Mouse (Mus musculus) forebrain, embryonic 14.5 days (tissue): ENCODE results near the gene Fam167b. TPM values are rescaled to one million over a fixed set of nuclear protein-coding genes. Genes with fewer than 3 reads are reported as not detected.
A peak's percentile ranks its signal among the peaks of the same experiment; 100 is the strongest.

Source experiments
- ATAC-seq: fragments of 200-750 bp; cut with Nextera tagmentation; 2 replicates; pipeline ENCODE4 v1.8.0; 2017; ENCODE audit warnings: mild to moderate bottlenecking, moderate library complexity
- DNase-seq: peaks from one replicate; pipeline ENCODE4 v3.0.0-alpha.2; 2015; ENCODE audit warnings: low spot score
- H3K27ac ChIP-seq: fragments of 300-500 bp; sonication (generic); 2 replicates; pipeline ENCODE4 v1.5.1; 2014; ENCODE audit warnings: low read depth, mild to moderate bottlenecking, control low read depth, low read length, moderate library complexity
- H3K27me3 ChIP-seq: fragments of 300-500 bp; sonication (generic); replicated peaks from 2 replicates; pipeline ENCODE4 v1.6.1; 2014; ENCODE audit warnings: low read length, control low read depth, mixed read lengths; ENCODE audit not compliant: control insufficient read depth, insufficient read depth
- H3K36me3 ChIP-seq: fragments of 300-500 bp; sonication (generic); 2 replicates; pipeline ENCODE4 v1.6.1; 2014; ENCODE audit warnings: low read length, control low read depth; ENCODE audit not compliant: control insufficient read depth, insufficient read depth
- H3K4me1 ChIP-seq: fragments of 300-500 bp; sonication (generic); 2 replicates; pipeline ENCODE4 v1.6.1; 2014; ENCODE audit warnings: antibody characterized with exemption, low read length, control low read depth; ENCODE audit not compliant: control insufficient read depth, insufficient read depth
- H3K4me2 ChIP-seq: fragments of 300-500 bp; sonication (generic); 2 replicates; pipeline ENCODE4 v1.6.1; 2014; ENCODE audit warnings: mild to moderate bottlenecking, control low read depth, low read length
- H3K4me3 ChIP-seq: fragments of 300-500 bp; sonication (generic); 2 replicates; pipeline ENCODE4 v1.5.1; 2014; ENCODE audit warnings: low read depth, low read length, control low read depth
- H3K9ac ChIP-seq: fragments of 300-500 bp; sonication (generic); 2 replicates; pipeline ENCODE4 v1.6.1; 2014; ENCODE audit warnings: mild to moderate bottlenecking, low read length, control low read depth, moderate library complexity
- H3K9me3 ChIP-seq: fragments of 300-500 bp; sonication (generic); replicated peaks from 2 replicates; pipeline ENCODE4 v1.6.1; 2016; ENCODE audit warnings: low read length, control low read depth, mixed read lengths; ENCODE audit not compliant: control insufficient read depth
- WGBS: fragments of 180-500 bp; shearing (Covaris S2); extraction: QIAGEN DNeasy Blood & Tissue Kit; methylation state at CpG from one replicate; pipeline ENCODE4 v1.1.7; 2014; 5-methylcytosine and 5-hydroxymethylcytosine counted together
- polyA plus RNA-seq: library from polyadenylated mRNA; unstranded; fragments of >200 nt; fragmentation: Nextera tagmentation; extraction: Ambion mirVana; gene quantifications from 2 replicates; pipeline ENCODE4 v1.2.1, GENCODE M21; 2014

Gene Fam167b
- polyA plus RNA-seq, 1 experiment from 2014 or later = not detected

DNA sequence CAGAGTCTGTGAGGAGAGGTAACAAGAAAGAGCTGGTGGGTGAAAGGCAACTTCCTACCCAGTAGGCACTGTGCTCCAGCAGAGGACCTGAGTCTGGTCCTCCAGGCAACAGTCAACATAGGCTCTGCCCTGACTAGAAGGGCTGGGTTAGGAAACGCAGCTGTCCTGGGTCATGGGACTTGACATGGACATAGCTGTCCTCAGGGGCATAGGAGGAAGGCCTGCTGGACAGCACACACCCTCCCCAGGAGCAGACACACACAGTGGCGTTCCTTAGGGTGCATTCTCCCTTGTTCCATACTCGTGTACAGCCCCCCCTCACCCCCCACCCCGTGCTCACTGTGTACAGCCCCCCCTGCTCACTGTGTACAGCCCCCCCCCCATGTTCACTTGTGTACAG, 32.1 kb upstream of the Fam167b start:
- Histone ChIP-seq H3K27ac (no peak overlapping the region), H3K4me1 (no peaks in the 10 kb centered on the region), H3K4me3 (no peak overlapping the region), H3K36me3 (peaks cover 32% of the 10 kb centered on the region), H3K9ac (no peak overlapping the region), H3K4me2 (no peak overlapping the region), H3K9me3 (no peaks in the 10 kb centered on the region), H3K27me3 (no peaks in the 10 kb centered on the region)
- no peak for ATAC-seq
- DNase-seq = no peak
- WGBS = 72% methylated on average over 4 of the region's 4 CpGs

DNA sequence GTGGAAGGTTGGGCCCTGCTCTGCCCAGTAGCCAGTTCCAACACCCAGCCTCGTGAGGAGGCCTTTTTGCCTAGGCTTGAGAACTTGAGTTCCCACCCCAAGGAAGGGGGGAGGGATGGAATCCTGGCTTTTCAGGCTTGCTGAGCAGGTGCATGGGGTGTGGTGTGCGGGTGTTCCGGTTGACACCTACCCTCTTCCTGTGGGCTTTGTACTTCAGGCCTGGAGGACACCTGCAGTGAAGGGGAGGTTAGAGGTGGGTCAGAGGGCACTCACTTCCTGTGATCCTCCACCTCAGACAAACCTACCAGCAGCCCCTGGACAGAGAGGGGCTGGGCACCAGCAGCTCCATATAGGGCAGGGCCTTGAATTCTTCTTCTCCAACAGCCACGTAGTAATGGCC, 31.7 kb upstream of the Fam167b start:
- no peak for DNase-seq
- Histone ChIP-seq H3K4me2 (no peak overlapping the region), H3K27me3 (no peaks in the 10 kb centered on the region), H3K9me3 (no peaks in the 10 kb centered on the region), H3K36me3 (peaks cover 32% of the 10 kb centered on the region), H3K27ac (no peak overlapping the region), H3K9ac (no peak overlapping the region), H3K4me3 (no peak overlapping the region), H3K4me1 (no peaks in the 10 kb centered on the region)
- 87% methylated on average over 4 of the region's 4 CpGs for WGBS
- ATAC-seq = no peak

DNA sequence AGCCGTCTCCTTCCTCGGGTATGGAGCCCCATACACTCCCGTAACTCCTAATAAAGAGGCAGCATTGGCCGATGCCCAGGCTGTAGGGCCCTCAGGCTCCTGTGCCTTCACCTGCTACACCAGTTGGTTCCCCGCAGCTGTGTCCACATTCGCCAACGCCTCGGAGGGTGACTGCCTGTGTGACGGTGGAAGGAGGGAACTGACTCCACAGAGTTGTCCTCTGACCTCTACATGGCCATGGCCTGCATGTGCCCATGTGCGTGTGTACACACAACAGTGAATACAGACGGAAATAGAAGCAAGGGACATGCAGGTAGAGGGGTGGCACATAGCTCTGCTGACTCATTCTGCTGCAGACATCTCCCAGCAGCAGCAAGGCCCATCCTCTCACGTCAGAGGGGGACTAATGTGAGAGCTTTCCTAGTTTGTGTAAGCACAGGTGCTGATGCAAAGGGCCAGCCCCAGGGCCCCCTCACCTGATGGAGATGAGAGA, 30.8 kb upstream of the Fam167b start:
- Histone ChIP-seq H3K27me3 (no peaks in the 10 kb centered on the region), H3K9me3 (no peaks in the 10 kb centered on the region), H3K9ac (no peak overlapping the region), H3K4me3 (no peak overlapping the region), H3K36me3 (peaks cover 38% of the 10 kb centered on the region), H3K4me2 (no peak overlapping the region), H3K27ac (no peak overlapping the region), H3K4me1 (no peaks in the 10 kb centered on the region)
- 90% methylated on average over 12 of the region's 12 CpGs for WGBS
- ATAC-seq = peak; percentile 30; the same call in 1 of the 2 replicates
- DNase-seq = no peak

DNA sequence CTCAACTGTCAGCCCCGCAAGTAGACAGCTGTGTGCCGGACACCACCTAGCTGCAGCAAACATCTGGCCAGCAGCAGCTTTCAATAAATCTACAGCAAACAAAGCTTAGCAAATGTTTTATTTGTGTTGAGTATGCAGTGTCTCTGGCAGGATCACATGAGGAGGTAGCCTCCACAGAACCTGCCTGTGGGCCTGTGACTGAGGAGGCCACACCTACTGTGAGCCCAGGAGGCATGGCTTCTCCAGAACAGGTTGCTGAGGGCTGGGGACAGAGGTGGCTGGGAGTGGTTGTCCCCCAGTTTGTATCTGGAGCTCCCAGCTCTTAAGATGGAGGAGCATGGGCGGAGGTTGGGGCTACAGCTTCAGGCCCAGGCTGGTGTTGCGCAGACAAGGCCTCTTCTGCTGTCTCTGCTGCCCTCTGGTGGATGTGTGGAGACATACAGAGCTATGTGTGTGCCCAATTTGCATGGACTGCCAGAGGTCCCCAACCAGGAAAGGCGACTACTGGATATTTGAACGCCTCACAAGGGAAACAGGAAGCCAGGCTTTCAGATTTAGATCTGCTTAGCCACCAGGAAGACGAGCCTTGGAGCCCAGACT, 30.2 kb upstream of the Fam167b start:
- H3K4me2 ChIP-seq = no peak overlapping the region
- H3K9me3 ChIP-seq = no peaks in the 10 kb centered on the region
- ATAC-seq = peak; percentile 92
- no peaks in the 10 kb centered on the region for H3K4me1 ChIP-seq
- no peaks in the 10 kb centered on the region for H3K27me3 ChIP-seq
- H3K9ac ChIP-seq = peak overlapping the region; percentile 29; the same call in 1 of the 2 replicates
- H3K4me3 ChIP-seq = no peak overlapping the region
- H3K27ac ChIP-seq = 0 out of 2 replicates have a peak overlapping the region, but pooled peaks have one; percentile 18
- peak; percentile 93 for DNase-seq
- WGBS = 42% methylated on average over 7 of the region's 7 CpGs
- peaks cover 45% of the 10 kb centered on the region for H3K36me3 ChIP-seq

GRCm38 (mm10) chr4:129600233-129601158, 22.1 kb upstream of the Fam167b start, which contains the start of the genes Eif3i and Tmem234:
Gene Eif3i, minus strand, starts transcription at chr4:129600648.
Gene Tmem234, plus strand, starts transcription at chr4:129600668.
- H3K4me1 ChIP-seq = peaks cover 15% of the 10 kb centered on the region
- under 1% methylated on average over 72 of the region's 74 CpGs for WGBS

GRCm38 (mm10) chr4:129588865-129589264, 10.5 kb upstream of the Fam167b start:
- 90% methylated on average over 4 of the region's 4 CpGs for WGBS

More at GRCm38 (mm10) chr4:129600233-129601158, 22.1 kb upstream of the Fam167b start, which contains the start of the genes Eif3i and Tmem234:
- Histone ChIP-seq H3K4me2 (peak within 1 kb of the TSS; percentile 81), H3K27ac (peak within 1 kb of the TSS; percentile 60), H3K9ac (peak within 1 kb of the TSS; percentile 93), H3K27me3 (no peaks in the 10 kb centered on the region), H3K9me3 (no peaks in the 10 kb centered on the region), H3K4me3 (peak within 1 kb of the TSS; percentile 97), H3K36me3 (peaks cover 37% of the 10 kb centered on the region)
- ATAC-seq = peak; percentile 96
- DNase-seq = peak; percentile 91

GRCm38 (mm10) chr4:129586943-129587342, 8.6 kb upstream of the Fam167b start:
- H3K9me3 ChIP-seq = no peaks in the 10 kb centered on the region
- no peak overlapping the region for H3K4me3 ChIP-seq

More at GRCm38 (mm10) chr4:129588865-129589264, 10.5 kb upstream of the Fam167b start:
- DNase-seq = no peak
- Histone ChIP-seq H3K27ac (no peak overlapping the region), H3K9me3 (no peaks in the 10 kb centered on the region), H3K4me1 (no peaks in the 10 kb centered on the region), H3K4me3 (no peak overlapping the region), H3K36me3 (peaks cover 38% of the 10 kb centered on the region), H3K9ac (no peak overlapping the region), H3K4me2 (no peak overlapping the region), H3K27me3 (no peaks in the 10 kb centered on the region)
- ATAC-seq = no peak

GRCm38 (mm10) chr4:129585773-129586172, 7.4 kb upstream of the Fam167b start:
- Histone ChIP-seq H3K27me3 (no peaks in the 10 kb centered on the region), H3K4me1 (no peaks in the 10 kb centered on the region), H3K36me3 (peaks cover 7% of the 10 kb centered on the region), H3K9me3 (no peaks in the 10 kb centered on the region), H3K4me3 (no peak overlapping the region), H3K27ac (no peak overlapping the region), H3K9ac (no peak overlapping the region), H3K4me2 (no peak overlapping the region)
- WGBS = 78% methylated on average over 9 of the region's 9 CpGs
- DNase-seq (no peak), ATAC-seq (no peak)

More at GRCm38 (mm10) chr4:129586943-129587342, 8.6 kb upstream of the Fam167b start:
- DNase-seq (no peak), ATAC-seq (no peak)
- no peak overlapping the region for H3K27ac ChIP-seq
- H3K4me2 ChIP-seq = no peak overlapping the region
- no peaks in the 10 kb centered on the region for H3K27me3 ChIP-seq
- H3K36me3 ChIP-seq = peaks cover 19% of the 10 kb centered on the region
- WGBS = 7% methylated on average over 1 of the region's 1 CpGs
- no peaks in the 10 kb centered on the region for H3K4me1 ChIP-seq
- no peak overlapping the region for H3K9ac ChIP-seq
